Mouse (Mus musculus): ENCODE results near the gene Tgm3.

Gene Tgm3

DNA sequence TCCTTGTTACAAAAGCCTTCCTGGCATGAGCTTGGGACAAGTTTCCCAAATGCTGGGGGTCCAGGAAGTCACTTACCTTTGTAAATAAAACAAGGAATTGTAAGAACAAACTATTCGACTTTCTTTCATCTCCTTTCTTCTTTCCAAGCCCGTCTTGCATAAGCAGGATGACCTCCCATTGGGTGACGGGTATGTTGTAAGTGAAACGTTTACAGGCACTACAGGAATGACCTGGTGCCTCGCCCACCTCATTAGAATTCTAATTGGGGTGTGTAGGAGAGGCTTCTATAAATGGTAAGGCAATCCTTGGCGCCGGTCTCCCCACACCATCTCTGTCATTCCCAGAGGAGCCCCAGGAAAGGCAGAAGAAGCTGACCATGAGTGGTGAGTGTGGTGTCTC is at the start of gene Tgm3:
Tgm3 (plus strand) TSS at position 324 of the 400 bp plus-strand sequence.
- in situ Hi-C loops (cut with MboI) = no loop called here

GRCm38 (mm10) chr2:129980608-129981007 is 31.5 kb upstream of the Tgm3 start:
- in situ Hi-C loops (cut with MboI) = no loop called here

DNA sequence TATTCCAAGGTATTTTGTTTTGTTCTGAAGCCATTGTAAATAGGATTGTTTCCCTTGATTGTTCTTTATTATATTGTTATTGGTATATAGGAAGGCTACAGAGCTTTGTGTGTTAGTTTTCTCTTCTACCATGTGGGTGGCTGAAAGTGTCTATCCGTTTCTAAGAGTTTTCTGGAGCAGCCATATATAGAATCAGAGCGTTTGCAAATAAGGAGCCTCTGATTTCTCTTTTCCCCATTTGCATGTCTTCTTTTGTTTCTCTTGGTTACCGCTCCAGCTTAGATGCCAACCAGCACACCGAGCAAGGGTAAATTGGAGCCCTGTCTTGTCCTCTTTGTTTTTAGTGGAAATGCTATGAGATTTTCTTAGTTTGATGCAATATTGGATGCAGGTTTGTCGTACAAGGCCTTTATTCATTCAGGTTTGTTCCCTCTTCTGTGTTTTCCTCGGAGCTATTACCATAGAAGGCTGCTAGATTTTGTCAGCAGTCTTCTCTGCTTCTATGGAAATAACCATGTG is 24.6 kb upstream of the Tgm3 start:
- in situ Hi-C loops (cut with MboI) = no loop called here

- in situ Hi-C loops (cut with MboI) = no loop called here
Observed at GRCm38 (mm10) chr2:129989646-129990045, 22.5 kb upstream of the Tgm3 start.

DNA sequence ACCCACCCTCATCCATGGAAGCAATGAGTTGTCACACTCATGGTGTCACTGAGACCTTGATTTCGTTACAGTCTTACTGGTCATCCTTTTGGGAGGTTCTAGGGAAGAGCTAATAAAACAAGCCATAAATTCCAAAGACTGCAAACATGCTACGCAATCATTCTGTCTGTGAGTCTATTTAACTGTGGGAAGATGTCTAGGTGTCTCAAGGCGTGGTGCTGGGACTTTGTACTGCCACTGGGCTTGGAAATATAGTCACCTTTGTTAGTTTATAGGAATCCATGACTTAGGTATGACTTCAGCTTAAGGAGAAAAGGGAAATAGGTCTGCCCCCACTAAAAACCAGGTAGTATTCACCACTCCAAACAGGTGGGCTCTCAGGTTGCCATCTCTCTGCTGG is 17.7 kb upstream of the Tgm3 start:
- in situ Hi-C loops (cut with MboI) = no loop called here

DNA sequence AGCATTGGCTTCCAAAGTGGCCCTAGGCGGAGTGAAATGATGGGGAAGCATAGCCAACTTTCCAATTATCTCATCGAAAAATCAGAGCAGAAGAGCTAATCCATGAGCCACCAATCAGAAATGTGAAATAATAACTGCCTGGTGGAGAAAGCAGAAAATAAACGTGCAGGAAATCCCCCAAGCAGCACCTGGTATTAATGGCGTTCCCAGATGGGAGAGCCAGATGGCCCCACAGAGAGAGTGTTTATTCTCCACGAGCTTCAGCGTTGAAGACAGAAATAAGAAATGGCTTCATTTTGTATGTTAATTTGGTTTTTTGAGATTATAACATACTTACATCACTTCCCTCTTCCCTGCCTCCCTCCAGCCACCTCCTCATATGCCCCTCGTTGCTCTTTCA is 13.7 kb upstream of the Tgm3 start:
- in situ Hi-C loops (cut with MboI) = no loop called here

DNA sequence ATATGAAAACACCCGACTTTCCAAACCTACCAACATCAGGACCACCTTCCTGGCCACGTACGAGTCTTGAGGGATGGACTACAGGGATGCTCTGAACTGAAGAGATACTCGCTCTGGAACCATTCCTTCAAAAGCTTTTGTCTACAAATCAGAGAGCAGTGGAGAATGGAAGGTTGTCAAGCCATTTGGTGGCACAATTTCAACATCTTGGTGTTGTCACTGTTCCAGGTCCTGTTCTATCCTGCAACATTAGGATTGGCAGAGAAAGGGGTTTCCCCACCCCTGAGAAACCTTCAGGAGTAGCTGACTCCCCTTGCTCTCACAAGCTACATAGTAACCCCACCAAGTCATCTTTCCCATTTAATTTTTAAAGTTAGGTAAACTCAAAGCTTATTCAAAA is 12.9 kb upstream of the Tgm3 start:
- in situ Hi-C loops (cut with MboI) = no loop called here

GRCm38 (mm10) chr2:130000601-130001000 is 11.5 kb upstream of the Tgm3 start:
- in situ Hi-C loops (cut with MboI) = no loop called here

GRCm38 (mm10) chr2:130004046-130004445 is 8.1 kb upstream of the Tgm3 start:
- in situ Hi-C loops (cut with MboI) = no loop called here

- in situ Hi-C loops (cut with MboI) = no loop called here
Observed at GRCm38 (mm10) chr2:130009371-130009770, 2.8 kb upstream of the Tgm3 start.

DNA sequence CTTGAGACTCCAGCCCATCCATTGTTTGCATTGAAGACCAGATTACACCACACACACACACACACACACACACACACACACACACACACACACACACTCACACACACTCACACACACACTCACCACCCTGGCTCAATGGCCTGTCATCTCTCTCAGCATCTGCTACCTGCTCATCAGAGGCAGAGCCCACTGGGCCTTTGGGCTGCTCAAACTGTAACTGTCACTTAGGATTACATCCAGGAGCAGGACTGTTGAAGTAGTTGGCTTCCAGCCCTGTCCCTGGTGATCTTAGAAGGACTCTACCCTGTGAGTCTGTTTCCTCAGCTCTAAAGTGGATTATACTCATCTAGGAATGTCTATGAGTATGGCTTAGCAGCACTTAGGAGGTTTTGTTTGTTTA is 1.5 kb downstream of the Tgm3 start:
- in situ Hi-C loops (cut with MboI) = no loop called here

- in situ Hi-C loops (cut with MboI) = no loop called here
Observed at GRCm38 (mm10) chr2:130015196-130015595, 3.0 kb downstream of the Tgm3 start.

DNA sequence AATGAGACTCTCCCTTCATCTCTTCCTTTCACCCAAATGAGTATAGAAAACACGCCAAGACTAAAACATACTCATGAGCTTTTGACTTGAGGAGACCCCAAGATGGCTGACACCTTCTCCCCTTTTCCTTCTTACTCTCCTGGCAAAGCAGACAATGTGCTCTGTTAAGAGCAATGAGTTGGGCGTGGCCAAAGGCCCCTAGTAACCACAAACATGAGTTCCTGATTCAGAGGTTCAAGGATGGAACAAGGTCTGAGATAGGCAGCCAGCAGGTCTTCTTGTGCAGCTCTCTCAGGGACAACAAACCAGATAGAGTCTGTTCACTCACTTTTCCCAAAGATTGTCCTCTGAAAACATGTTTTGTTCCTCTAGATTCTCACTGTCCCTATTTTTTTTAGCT is 5.9 kb downstream of the Tgm3 start:
- in situ Hi-C loops (cut with MboI) = no loop called here

- in situ Hi-C loops (cut with MboI) = no loop called here
Observed at GRCm38 (mm10) chr2:130027890-130028289, 15.7 kb downstream of the Tgm3 start.

DNA sequence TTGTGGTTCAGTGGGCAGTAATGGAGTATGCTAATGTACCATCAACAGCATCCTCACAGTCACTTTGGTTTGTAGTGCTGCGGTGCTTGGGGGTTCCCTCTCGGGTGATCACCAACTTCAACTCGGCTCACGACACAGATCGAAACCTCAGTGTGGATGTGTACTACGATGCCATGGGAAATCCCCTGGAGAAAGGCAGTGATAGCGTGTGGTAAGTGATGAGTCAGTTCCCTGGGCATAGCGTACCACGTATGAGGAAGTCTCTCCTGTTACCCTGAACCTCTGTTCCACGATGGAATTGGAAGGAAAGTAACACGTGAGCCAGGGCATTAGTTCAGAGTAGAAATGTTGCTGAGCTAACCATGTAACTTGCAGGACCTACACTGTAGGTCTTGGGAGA is 17.7 kb downstream of the Tgm3 start:
- in situ Hi-C loops (cut with MboI) = no loop called here

- in situ Hi-C loops (cut with MboI) = no loop called here
Observed at GRCm38 (mm10) chr2:130032661-130033060, 20.5 kb downstream of the Tgm3 start.

GRCm38 (mm10) chr2:130036846-130037245 is 24.7 kb downstream of the Tgm3 start:
- in situ Hi-C loops (cut with MboI) = no loop called here

DNA sequence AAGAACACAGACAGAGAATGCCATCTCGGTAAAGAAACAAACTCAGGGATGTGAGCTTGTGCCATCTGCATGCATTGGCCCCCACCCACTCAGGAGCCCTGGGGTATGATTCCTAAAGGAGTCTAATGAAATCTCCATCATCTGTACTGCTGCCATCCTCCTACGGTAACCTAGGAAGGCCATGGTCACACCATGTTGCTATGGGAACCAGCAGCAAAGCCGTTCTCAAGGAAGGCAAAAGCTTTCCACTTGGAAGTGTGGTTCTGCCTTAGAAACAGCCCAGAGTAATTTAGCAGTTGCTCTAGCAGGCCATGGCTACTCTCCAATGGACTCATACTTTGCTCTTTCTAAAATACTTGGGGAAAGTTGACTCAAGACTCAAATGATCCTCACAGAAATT is 26.8 kb downstream of the Tgm3 start:
- in situ Hi-C loops (cut with MboI) = no loop called here

DNA sequence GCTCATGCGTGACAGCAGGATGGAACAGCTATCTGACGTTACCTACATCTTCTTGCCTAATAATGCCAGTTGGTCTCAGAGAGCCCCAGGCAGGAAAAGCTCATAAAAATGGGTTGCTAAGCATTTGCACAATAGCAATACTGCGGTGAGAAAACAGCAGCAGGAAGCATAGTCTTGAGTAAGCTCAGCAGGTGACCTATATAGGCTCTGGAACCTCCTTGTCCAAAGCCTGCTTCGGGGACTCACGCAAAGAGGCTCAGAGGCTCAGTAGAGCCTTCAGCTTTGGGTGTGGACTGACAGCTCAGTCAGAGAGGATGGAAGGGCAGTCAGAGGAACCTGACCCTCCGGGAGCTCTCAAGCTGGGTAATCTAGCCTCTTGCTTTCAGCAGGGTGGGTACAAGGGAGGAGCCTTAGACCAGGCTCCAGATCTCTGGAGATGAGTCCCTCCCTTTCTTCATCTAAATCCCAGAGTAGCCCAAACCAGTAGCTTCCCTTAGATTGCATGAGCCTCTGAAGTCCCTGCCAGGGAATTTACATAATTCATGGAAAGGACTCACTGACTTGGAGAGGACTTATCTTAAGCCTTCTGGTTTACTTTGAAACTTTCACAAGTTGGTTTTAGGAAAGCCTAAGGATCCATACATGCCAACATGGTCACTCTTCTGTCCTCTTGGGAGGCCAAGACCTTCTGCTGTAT is 28.2 kb downstream of the Tgm3 start:
- in situ Hi-C loops (cut with MboI) = no loop called here

GRCm38 (mm10) chr2:130043835-130044234 is 31.7 kb downstream of the Tgm3 start:
- in situ Hi-C loops (cut with MboI) = no loop called here

DNA sequence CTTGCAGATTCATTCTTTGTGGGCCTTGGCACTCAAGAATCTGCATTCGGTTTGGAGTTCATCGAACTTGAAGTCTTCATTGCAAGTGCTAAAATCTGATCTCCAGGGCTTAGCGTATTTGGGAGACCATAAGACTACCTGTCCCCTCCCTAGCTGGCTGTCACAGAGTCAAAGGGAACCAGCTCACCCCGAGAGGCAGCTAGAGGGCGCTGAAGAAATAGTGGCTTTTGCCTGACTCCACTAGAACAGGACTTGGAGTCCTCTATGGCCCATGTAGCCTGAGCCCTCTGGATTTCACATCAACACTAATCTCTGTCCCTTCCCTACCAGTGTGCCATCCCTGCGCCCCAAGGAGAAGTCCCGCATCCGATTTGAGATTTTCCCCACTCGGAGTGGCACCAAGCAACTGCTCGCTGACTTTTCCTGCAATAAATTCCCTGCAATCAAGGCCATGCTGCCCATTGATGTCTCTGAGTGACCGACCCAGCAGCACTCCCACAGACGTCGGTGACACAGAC is 35.8 kb downstream of the Tgm3 start:
- in situ Hi-C loops (cut with MboI) = no loop called here

- in situ Hi-C loops (cut with MboI) = no loop called here
Observed at GRCm38 (mm10) chr2:130048792-130049191, 36.6 kb downstream of the Tgm3 start.

DNA sequence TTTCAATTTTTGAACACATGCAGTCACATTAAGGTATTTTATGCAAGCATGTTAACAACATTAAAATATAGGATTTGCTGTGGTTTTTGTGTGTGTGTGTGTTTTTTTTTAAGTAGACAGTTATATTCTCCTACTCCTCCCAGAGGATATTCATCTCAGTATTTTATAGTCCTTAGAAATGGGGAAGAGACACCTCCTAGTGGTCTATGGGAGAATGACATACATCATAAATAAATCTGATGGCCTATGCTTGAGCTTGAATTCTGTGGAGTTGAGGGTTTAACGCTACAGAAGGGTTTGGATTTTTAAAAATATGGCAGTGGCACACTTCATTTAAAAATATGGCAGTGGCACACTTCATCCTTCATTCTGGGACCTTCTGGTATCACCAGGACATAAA is 46.0 kb downstream of the Tgm3 start:
- in situ Hi-C loops (cut with MboI) = no loop called here

DNA sequence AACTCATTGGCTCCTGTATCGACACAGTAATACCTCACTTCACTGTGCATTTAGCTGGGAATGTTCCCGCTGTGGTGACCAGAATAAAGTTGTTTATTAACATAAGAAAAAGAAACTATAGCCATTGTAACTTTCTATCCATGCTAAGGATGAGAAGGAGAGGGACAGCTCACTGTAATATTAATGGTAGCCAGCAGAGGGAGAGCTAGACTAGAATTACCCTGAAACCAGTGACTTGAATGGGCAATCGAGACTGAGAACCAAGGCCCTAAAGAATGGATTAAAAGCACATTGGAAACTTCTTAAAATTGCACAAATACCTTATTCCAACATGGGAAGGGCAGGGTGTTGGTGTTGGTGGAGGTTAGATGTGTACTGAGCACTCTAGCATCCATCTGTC is 56.1 kb downstream of the Tgm3 start:
- in situ Hi-C loops (cut with MboI) = no loop called here
